Mouse (Mus musculus): Measurements from ENCODE around the gene Pelp1.

- TF ChIP-seq MAFK (IDR thresholded peaks at IDR 0.05; ENCODE audit: insufficient read depth, low read depth, low read length) (no peak), ZC3H11A (IDR thresholded peaks at IDR 0.05; ENCODE audit: borderline replicate concordance, low read depth, low read length) (no peak), CHD2 (IDR thresholded peaks at IDR 0.05; ENCODE audit: low read depth, low read length) (no peak), HCFC1 (IDR thresholded peaks at IDR 0.05; ENCODE audit: borderline replicate concordance, insufficient read depth, low read length) (no peak)
Measured at GRCm38 (mm10) chr11:70372396-70372795, 37.4 kb downstream of the Pelp1 start.
